Mouse (Mus musculus): ENCODE results near the gene Eef1akmt1.

- TF ChIP-seq CTCF (IDR thresholded peaks at IDR 0.05; ENCODE audit: borderline replicate concordance, insufficient read depth, low read depth, low read length) (no peak), POLR2A (IDR thresholded peaks at IDR 0.05; ENCODE audit: borderline replicate concordance, insufficient read depth, low read length) (no peak)
These were observed 37.6 kb downstream of the Eef1akmt1 start for GRCm38 (mm10) chr14:57533841-57534240.

All from cerebellum, adult 2 months (tissue).